Mouse (Mus musculus): ENCODE data around the gene Cox6b2.
"Not testable (repeated sequence)": the region's sequence is repeated elsewhere in the genome, so short reads cannot be mapped to it uniquely, and the experiment has no call there.

Cox6b2 gene

DNA sequence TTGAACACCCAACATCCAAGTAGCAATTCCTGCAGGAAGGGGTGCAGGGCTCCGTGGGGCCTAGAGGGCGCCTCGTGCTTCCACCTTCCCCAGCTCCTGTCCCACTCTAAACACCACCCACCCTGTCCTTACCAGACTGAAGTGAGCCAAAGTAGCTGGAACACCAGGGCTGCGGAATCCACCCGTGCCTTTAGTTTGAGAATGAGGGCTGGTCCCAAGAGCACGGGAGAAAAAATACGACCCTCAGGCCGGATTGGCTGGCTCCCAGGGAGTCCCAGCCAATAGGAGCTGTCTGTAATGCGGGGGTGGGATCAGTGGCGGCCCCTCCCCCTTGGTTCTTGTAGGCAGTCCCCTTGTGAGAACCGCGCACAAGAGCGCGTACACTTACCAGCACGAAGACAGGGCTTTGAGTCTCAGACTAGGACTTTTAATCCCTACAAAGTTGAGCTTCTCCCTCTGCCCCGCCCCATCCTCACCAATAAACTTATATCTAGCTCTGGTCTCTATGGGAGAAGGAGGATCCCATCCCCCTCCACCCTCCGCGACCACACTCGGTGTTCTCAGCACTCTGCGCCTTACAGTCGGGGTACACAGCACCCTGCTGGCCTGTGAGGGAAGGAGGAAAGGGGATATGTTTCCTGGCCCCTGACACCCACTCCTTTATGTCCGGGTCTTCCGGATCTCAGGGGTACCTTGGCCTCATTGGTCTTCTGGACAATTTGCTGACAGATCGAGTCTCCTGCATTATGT is at the start of gene Cox6b2:
Cox6b2 (minus strand) TSS at position 274 of the 750 bp plus-strand sequence.
- DNase-seq: peak; percentile 92

DNA sequence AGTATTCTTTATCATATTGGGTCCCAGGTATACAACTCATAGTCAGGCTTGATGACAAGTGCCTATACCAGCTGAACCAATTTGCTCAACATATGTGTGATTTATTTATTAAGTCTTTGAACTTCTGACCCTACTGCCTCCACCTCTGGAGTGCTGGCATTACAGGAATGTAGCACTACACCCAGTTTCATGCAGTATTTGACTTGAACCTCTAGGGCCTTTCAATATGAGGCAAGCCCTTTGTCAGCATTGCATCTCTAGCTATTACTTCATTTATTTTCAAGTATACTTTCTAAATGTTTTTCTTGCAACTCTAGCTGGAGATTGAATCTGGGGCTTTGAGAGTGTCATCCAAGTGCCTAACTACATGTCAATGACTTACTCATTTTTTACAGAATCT is 49.4 kb upstream of the Cox6b2 start:
- no peak for DNase-seq

DNA sequence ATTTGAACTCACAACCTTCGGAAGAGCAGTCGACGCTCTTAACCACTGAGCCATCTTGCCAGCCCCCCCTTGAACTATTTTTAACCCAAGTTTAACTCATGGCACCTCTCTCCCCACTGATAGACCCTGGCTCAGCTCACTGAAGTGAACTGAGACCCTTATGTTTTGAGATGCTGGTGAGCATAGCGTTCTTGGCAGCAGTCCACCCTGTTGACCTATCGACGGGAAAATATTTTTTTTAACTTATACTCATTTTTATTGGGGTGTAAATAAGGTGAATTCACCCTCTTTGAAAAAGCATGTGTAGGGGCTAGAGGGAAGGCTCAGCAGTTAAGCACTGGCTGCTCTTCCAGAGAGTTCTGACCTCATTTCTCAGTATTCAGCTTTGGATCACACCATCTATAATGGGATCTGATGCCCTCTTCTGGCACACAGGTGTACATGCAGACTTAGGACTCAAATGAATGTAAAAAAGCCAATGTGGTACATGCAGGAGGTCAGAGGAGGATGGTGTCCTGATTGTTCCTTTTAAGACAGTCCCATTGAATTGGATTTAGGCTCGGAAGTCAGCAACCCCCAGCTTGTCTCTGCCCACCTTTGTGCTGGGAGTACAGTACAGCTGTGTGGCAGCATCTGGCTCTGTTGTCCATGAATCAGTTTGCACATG is 43.0 kb upstream of the Cox6b2 start:
- DNase-seq: peak; percentile 61

DNA sequence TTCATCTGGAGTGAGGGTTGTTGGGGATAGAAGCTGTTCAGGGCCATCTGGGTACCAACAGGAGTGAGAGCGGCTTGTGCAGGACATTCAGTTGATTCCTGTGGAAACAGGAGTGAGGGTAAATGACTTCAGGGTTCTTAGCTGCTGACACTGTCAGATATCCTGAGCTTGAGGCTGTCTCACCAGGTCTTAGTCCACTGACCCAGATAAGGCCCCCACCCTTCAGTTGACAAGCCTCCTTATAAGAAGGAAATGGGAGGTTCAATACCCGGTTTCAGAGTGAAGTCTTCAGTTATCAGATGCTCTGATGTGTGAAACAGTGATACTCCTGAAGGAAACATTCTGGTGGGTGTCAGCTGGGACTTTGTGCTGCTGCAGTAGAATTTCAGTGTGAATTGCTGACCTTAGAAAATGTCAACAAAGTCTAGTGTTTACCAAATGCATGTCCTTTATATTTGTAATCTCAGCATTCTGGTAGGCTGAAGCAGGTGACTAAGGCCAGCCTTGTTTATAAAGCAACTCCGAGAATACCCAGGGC is 41.8 kb upstream of the Cox6b2 start:
- no peak for DNase-seq

DNA sequence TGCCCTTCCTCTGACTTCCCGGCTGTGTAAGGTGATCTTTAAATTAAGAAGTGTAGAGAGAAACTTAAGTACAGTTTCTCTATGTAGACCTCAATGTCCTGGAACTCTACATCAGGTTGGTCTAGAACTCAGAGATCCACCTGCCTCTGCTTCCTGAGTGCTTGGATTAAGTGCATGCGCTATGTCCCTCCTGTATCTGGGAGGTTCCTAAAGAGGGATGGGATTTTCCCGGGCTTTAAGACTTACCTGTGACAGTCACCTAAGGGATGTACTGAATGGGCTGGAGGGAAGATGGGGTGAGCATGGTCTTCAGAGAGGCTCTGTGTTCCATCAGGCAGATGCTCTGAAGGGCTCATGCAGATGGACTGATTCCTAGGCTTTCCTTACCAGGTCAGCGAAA is 40.8 kb upstream of the Cox6b2 start:
- no peak for DNase-seq

DNA sequence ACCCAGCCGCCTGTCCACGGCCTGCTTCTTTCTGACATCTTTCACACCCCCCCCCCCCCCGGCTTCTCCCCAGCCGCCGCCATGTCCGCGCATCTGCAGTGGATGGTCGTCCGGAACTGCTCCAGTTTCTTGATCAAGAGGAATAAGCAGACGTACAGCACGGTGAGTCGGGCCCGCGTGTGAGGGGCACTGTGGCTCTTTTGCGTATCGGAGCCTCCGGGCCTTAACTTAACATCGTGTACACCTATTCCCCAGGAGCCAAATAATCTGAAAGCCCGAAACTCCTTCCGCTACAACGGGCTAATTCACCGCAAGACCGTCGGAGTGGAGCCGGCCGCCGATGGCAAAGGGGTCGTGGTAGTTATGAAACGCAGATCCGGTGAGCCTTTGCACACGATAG is 40.4 kb upstream of the Cox6b2 start:
- not testable (repeated sequence) for DNase-seq

DNA sequence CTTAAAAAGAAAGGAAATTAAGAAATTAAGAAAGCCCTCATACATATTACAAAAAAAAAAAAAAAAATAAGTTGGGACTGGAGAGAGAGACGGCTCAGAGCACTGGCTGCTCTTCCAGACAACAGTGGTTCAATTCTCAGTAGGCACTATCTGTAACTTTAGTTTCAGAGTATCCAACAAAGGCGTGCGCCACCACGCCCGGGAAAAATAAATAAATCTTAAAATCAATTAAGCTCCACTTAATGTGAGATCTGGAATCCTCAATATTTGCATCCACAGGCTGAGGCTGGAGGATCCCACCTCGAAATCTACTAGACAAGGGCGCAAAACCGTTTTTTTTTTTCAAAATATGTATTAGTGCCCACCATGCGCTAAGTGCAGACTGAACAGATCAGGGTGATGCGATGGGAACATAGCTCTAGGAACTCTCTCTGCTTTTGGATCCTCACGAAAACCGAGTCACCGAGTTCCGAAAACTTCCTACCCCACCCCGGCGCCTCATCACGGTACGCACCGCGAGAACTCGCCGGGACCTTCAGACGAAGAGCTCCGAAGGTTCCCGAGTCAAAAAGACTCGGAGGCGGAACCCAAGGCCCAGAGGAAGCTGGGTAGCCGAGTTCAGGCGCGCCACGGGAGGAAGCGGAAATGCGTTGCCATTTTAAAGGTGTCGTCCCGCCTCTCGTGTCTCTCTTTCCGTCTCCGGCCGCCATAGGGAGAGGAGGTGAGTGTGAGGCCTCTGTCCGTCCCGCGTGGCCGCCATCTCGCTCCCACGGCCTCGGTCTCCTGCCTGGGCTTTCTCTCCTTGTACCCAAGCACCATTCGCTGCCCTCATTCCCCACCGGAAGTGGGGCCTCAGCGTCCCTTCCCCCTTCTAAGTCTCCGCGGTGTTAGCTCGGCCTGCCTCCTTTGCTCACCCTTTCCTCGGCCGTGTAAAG is 39.7 kb upstream of the Cox6b2 start, which contains the start of gene Rpl28:
Rpl28 (plus strand) TSS at position 597 of the 935 bp plus-strand sequence.
- peak; percentile 97 for DNase-seq

DNA sequence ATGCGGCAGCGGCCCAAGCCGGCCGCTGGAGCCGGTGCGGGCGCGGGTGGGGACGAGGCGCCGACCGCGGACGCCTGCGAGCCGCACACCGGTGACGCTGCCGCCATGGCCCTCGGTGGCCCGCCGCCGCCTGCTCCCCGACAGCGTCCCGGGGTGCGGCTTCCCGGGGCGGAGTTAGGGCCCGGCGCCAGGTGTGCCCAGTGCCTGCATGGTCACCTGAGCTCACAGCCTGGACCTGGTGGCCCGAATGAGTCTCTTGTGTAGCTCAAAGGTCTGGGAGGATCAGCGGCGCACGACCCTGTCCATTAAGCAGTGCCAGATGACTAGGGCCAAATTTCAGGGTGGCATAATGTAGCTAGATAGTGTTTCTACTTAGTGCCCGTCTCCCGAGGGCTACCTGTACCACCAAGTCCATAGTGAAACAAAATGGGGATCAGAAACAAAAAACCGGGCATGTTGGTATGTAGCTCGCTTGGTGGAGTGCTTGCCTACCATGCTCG is 36.6 kb upstream of the Cox6b2 start, which contains the start of gene Tmem238:
Tmem238 (minus strand) TSS at position 221 of the 500 bp plus-strand sequence.
- peak; percentile 84 for DNase-seq

DNA sequence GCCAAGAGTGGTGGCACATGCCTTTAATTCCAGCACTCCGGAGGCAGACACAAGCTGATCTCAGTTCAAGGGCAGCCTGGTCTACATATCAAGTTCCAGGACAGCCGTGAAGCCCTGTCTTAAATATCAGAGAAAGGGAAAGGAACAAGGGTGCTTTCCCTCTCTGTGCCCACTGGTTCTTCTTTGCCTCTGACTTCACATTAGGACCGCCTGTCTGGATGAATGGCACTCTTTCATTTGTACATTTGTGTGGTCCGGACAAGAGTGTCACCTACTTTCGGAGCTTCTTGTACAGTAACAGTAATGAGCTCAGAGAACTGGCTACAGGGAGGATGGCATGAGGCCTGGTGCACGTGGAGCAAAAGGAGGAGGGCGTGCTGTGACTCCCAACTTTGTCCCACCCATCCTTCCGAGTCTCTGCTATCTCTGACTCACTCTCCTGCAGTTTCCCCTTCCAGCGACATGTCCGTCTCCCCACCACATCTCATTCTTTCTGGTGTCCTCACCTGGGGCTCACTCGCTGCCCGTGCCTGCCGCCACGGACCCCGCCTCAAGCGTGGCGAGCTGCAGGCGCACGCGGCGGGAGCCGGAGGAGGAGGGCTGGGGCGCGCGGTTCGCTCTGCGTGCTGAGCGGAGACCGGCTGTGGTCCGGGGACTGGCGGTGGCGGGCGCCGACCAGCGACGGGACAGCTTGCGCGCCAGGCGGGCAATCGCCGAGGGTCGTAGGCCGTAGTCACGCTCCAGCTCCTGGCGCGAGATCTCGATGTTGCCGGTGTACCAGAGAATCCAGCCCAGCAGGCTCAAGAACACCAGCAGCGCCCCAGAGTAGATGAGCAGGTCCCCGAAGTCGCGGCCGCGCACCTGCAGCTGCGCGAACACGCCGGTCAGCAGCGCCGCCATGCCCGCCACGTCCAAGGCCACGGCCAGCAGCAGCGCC is 35.9 kb upstream of the Cox6b2 start:
- DNase-seq: peak; percentile 59

DNA sequence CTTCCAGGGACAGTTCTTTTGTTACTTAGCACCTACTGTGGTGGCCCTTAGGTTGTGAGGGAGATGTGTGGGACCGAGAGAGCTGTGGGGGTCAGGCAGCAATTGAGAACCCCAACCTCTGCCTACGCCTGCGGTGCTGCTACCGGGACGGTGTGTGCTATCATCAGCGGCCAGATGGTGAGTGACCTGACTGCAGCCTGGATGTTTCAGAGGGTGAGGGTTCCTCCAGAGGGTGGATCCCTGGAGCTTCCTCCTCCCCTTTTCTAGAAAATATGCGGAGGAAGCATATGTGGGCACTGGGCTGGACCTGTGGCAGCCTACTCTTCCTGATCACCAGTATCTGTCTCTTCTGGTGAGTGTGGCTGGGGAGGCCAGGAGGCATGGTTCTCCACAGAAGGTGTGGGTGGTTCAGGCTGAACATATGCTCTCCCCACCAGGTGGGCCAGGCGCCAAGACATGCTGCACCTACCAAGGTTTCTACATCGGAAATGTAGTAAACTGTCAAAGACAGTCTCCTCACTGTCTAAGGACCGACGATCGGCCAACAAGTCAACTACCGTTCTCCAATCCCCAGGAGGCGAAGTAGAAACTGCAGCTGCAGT is 30.9 kb upstream of the Cox6b2 start:
- no peak for DNase-seq

DNA sequence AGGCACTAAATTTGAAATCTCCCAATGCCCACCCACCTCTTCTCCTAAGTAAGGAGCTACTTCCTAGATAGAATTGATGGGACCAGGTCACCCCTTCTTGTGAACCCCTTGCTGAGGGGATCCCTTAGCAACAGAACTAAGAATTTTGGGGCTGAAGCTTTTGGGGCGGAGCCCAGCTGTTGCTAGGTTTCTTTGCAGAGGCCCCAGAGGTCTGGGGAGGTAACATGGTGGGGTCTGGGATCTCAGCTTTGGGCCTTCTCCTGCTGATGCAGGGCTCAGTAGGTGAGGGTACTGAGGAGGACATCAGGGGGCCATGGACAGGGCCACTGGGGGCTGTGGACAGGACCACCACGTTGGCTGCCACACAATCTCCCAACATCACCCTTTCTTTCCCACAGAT is 29.9 kb upstream of the Cox6b2 start, which contains the start of the genes Il11 and Tmem190:
Il11 (minus strand) TSS at position 101 of the 400 bp plus-strand sequence.
Tmem190 (plus strand) TSS at position 179 of the 400 bp plus-strand sequence.
- no peak for DNase-seq

DNA sequence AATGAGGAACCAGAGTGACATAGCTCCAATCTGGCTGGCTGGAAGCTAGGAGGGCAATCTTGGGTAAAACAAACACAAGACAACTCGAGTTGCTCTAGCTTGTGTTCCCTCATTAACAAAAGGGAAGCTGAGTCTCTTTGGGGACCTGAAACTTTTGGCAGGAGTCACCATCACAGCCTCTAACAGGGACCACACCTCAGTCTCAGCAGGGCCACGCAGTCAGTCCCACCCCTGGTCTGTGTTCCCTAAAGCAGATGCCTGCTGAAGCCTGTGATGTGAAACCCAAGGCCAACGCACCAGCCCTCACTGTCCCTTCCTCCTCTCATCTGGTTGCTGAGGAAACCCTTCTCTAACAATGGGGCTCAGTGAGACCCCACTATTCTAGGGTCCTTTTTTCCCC is 29.2 kb upstream of the Cox6b2 start:
- DNase-seq: no peak

DNA sequence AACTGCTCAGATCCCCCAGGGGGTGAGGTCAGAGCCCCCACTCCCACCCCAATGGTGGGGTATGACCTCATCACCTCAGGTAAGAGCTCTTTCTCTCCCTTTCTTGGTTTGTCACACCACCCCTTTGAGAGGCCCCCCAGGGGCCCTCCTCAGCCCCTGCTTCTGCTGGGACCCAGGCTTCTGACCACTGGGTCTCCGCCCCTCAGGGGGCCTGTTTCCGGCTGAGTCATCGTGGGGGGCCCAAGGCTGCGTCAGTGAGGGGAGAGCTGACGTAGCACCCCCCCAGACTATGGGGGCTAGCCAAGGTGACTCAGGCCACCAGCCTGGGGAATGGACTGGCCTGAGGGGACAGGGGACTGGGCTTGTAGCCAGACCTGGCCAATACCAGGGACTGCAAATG is 27.0 kb upstream of the Cox6b2 start:
- DNase-seq: no peak

DNA sequence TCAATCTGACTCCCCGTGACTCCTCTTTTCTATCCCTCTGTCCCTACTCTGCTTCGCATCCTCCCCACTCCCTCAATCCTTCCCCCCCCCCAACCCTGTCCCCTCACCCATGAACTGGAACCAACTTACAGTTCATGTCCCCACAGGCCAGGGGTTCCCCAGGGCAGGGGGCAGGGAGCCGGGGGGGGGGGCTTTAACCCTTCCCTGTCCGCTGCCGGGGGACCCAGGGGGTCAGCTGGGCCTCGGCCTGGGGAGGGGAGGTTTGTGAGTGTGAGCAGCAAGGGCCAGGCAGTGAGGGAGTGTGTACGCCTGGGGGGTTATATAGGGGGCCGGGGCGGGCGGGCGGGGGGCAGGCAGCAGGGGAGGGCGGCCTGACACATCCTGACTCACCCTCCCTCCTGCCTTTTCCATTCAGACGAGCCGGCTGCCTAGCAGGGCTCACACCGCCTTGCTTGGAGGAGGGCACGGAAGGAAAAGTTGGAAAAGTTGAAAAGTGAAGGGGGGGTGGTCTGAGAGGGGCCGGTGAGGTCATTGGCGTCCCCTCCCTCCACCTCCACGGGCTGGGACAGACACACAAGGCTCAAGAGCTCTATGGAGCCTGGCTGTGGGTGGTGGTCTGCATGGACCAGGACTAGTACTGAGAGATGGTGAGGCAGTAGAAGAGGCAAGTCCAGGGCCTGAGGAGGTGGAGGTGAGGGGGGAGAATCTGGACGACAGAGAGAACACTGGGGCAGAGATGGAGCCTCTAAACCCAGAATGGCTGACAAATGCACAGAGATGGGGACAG is 25.1 kb upstream of the Cox6b2 start:
- no peak for DNase-seq

DNA sequence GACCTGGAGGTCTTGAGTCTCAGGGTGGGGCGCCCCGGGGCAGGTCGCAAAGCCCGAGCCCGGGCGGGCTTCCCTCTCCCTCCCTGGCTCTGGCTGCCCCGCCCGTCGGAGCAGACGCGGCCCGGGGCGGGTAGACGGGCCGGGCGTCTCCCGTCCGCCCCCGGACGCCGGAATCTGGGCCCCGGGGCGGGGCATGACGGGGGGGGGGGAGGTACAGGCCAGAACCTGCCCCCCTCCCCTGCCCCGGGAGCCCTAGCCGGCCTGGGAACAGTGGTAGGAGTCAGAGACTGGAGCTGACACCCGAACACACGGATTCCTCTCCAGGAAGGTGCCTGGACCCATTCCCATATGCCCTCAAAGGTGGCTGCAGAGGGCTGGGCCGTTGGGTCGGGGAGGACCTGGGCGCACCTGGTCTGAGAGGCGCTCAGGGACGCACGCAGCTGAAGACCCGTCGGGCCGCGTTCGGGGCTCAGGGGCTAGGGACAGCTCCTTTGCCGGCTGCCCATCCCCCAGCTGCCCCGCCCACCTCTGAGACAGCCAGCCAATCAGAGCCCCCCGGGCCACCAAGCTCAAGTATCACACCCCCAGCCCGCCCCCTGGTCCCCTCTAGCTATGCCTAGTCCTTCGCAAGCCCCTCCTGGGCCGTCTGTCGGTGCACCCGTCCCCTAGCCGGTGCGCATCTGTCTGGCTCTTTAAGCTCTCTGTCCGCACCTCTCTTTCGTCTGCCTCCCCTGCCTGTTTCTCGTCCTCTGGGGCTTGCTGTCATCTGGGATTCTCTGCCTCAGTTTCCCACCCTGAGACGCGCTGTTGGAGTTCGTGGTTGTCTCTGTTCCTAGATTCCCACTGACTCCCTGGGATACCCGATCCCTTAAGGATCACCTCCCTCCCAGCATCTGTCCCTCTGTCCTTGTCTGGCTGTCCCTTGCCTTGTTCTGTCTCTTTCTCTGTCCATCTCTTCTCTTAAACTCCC is 24.3 kb upstream of the Cox6b2 start:
- peak; percentile 71 for DNase-seq

DNA sequence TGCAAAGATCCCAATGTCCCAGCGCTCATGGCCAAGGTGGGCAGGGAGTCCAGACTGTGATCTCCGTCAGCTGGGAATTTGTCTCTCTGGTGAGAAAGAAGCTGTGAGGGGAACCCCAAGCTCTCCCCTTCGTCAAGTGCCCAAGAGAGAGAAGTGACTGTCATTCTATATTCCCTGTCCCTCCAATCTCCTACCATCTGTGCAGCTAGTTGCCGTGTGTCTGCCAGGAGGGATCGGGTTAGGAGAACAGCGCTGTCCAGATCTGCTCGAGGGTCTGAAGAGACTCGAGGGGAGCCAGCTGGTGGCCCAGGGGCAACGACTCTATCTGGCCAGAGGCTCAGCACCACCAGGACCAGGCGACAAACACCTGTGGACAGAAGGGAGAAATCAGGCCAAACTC is 23.2 kb upstream of the Cox6b2 start:
- no peak for DNase-seq

DNA sequence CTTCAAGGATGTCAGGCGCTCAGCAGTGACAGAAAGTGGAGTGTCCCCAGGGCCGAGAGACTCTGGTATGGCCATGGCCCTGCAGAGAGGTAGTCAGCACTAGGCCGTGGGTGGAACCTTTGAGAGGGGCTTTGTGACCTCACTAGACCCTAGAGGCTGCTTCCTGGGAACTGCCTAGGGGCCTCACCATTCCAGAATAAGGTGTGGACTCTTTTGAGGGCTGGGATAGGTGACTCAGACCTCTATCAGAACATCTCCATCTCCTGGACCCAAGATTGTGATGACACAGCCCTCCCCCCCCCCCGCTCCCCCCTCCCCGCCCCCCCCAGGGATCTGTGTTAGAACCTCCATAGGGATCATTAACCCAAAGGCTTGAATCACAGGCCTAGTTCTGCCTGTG is 18.3 kb upstream of the Cox6b2 start, which contains the start of gene Fam71e2:
Fam71e2 (minus strand) TSS at position 101 of the 400 bp plus-strand sequence.
- DNase-seq: no peak

DNA sequence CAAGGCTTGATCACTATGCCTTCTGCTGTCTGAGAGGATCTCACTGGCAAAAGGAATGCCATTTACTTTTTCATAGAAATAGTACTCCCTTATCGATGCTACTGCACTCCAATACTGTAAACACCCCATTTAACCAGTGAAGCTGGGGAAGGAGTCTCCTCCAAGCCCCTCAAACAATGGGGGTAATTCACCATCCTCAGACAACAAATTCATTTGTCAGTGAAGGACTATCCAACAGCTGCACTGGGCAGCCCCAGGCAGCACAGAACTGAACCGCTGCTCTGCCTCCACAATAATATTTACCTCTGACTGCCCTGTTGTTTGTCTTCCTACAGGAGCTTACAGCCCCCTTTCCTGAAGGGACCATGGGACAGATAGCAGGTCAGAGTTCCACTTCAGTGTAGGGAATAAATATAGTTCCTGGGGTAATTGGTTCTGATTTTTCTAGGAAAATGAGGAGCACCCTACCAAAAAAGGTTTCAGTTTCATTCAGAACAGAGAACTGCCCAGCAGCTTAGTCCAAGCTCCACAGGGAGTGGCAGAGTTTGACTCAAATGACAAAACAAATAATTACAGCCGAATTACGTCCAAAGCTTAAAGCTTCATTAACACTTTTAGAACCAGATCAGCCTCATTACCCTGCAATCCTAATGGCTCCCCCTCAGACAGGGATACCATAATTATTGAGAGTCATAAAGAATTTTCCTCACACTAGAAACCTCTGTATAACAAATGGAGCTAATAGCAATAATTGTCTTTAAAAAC is 12.2 kb upstream of the Cox6b2 start:
- no peak for DNase-seq
